Mouse (Mus musculus) kidney, postnatal 25 days (tissue): ENCODE data around the gene Elovl7.

Experiments used
- DNase-seq, 2 experiments: peaks; one replicate each; pipeline ENCODE4 v3.0.0; 2021; ENCODE audit warnings: mixed read lengths in 2 of 2

The Elovl7 gene

DNA sequence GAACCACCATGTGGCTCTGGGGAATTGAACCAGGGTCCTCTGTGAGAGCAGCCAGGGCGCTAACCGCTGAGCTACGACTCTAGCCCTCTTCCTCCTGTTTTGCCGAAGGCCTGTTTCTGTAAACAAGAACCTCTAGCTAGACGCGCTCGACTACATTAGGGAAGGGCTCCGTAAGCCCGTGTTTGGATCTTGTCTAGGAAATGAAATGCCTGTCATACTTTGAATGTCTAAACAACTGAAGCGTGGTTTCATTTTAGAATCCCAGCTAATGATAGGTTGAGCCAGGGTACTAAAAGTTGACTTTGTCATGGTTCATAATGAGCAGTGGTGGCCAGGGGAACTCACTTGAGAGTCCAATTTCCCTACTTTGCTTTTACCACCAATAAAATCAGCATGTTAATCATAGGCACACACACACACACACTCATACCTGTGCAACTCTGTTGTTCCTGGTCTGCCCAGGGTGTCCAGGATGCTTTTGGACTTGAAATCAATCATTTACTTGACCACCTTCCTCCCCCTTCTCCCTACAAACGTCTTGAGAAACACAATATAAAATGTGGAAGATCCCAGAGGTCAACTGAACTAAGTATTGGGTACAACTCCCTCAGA, 31.0 kb downstream of the Elovl7 start:
- peak; percentile 55 to 61 for DNase-seq

DNA sequence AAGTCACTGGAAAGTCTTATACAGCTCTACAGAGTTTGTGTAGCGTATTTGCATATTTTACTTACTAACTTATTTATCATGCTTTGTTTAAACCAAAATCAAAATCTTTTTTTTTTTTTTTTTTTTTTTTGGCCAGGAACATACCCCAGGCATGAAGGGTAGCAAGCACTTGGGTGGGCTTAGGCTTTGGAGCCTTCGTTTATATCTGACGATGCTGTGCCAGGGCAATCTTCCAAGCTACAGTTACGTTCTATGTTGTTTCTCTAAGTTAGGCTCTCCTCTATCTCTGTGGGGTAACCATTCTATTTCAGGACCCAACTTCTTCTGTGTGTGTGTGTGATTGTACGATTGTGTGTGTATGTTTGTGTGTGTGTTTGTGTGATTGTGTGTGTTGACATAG, 36.9 kb downstream of the Elovl7 start:
- no peak for DNase-seq

GRCm38 (mm10) chr13:108253977-108254376, 39.8 kb downstream of the Elovl7 start:
- no peak for DNase-seq

- DNase-seq: no peak
These were observed 48.8 kb downstream of the Elovl7 start for GRCm38 (mm10) chr13:108263042-108263441.

DNA sequence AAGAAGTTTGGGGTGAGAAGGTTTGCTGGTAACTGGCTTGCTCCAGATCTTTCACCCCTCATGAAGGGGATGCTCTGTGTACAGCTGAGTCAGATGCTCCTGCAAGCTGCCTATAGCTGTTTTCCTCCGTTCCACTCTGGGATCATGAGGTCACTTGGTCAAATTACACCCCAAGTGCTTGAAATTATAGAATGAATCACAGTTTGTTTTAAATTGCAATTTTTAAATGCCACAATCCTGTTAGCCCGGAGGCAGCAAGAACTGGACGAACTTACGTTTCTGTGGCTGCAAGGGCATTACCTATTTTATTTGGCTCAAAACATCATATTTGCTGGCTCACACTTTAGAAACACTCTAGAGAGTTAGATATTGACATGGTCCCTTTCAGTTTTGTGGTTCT, 51.2 kb downstream of the Elovl7 start:
- DNase-seq: no peak

DNA sequence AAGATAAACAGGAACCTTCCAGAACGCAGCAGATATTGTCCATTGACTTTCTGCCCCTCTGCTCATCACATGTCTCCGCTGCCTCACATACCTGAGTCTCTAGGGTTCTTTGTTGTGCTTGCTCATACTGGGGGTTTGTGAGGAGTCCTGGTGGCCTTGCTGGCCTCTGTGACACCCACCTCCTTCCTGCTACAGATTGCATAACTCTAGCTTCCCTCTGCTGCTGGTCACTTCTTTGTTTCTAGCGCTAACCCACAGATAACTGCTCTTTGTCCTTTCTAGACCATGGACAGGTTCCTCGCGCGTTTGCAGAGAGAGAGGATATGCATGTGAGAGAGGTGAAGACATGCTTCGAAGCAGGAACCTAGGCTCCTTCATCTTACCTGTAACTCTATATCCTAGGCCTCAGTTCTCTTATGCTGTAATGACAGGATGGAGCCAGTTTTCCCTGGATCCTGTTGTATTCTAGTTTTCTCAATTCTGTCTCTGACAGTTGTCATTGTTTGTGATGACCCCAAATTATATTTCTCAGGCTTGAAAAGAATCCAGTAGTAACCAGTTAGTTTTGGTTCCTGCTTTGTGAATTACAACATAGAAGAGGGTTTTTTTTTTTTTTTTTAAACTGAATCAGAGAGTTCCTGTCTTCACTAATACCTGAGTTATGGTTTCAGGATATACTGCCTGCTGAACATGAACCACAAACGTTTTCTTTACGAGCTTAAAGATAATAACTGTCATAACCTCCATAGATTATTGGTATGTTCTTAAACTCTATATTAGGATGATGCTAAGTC, 53.8 kb downstream of the Elovl7 start:
- no peak for DNase-seq

GRCm38 (mm10) chr13:108271458-108272148, 57.4 kb downstream of the Elovl7 start:
- DNase-seq: no peak

DNA sequence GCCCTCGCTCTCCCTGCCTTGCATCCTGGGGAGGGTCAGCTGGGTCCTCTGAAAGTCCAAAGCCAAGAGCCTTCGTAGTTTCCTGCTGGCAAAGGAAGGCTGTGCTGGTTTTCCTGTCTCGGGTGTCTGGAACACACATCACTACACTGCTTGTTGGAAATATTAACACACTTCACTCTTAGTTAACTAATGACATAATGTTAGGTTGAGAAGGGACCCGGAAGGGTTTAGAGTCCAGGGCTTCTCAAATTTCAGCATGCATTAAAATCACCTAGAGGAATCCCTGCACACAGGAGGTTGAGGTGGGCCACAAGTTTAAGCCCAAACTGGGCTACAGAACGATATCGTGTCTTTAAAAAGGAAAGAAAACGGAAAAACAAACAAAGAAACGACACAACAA, 58.1 kb downstream of the Elovl7 start:
- DNase-seq: peak in 1 of 2 experiments; percentile 33

GRCm38 (mm10) chr13:108273034-108273433, 58.8 kb downstream of the Elovl7 start:
- no peak for DNase-seq

GRCm38 (mm10) chr13:108273456-108273855, 59.3 kb downstream of the Elovl7 start:
- peak in 1 of 2 experiments; percentile 19 for DNase-seq

- no peak for DNase-seq
These were observed 62.4 kb downstream of the Elovl7 start for GRCm38 (mm10) chr13:108276561-108276960.

- DNase-seq: no peak
These were observed 63.1 kb downstream of the Elovl7 start for GRCm38 (mm10) chr13:108277320-108277719.

DNA sequence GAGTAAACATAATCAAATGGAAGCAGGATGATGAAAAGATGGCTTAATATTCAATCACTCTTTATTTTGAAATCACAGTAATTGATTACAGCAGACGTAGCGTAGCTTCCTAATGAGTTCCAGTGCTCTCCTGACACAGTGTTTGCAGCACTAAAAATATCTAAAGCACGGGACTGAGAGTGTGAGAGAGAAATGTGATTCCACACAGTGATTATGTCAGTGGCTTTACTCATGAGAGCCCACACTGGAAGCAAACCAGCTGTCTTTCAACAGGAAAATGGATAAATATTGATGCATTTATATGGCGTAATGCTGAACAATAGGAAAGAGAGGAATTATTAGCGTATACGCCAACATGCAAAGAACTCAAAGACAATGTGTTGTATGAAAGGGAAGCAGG, 64.4 kb downstream of the Elovl7 start:
- DNase-seq: no peak

DNA sequence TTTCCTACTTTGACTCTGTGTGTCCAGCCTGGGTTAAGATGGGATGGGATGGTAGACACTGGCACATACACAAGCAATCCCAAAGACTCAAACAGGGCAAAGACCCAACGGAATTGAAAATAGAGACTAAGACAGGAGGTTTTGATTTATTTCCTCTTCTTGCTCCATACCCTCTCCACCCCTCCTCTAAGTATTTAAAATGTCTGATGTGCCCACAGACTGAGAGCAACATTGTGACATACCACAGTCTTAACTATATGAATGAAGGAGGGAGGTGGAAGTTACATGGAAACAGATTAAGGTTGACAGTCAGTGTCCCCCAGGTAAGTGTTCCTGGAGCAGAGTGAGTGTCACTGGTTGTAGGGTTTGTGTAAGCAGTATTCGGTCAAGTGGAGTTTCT, 70.1 kb downstream of the Elovl7 start:
- no peak for DNase-seq

- no peak for DNase-seq
These were observed 73.7 kb downstream of the Elovl7 start for GRCm38 (mm10) chr13:108287953-108288352.

- DNase-seq: no peak
These were observed 75.2 kb downstream of the Elovl7 start for GRCm38 (mm10) chr13:108289436-108289835.

DNA sequence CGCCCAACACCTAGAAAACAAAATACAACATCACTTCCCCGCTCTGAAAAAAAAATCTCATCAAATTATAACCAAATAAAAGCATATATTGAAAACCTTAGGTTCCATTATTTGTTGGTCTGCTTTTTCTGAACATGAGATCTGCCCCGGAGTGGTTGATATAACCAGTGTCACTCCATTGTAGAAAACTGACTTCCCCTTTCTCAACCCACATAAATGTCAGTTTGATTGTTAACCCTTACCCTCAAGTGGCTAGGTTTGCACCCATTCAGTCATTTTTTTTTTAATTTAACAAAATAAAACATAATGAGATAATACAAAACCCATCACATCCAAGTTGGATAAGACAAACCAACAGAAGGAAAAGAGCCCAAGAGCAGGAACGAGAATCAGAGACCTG, 76.1 kb downstream of the Elovl7 start:
- no peak for DNase-seq

DNA sequence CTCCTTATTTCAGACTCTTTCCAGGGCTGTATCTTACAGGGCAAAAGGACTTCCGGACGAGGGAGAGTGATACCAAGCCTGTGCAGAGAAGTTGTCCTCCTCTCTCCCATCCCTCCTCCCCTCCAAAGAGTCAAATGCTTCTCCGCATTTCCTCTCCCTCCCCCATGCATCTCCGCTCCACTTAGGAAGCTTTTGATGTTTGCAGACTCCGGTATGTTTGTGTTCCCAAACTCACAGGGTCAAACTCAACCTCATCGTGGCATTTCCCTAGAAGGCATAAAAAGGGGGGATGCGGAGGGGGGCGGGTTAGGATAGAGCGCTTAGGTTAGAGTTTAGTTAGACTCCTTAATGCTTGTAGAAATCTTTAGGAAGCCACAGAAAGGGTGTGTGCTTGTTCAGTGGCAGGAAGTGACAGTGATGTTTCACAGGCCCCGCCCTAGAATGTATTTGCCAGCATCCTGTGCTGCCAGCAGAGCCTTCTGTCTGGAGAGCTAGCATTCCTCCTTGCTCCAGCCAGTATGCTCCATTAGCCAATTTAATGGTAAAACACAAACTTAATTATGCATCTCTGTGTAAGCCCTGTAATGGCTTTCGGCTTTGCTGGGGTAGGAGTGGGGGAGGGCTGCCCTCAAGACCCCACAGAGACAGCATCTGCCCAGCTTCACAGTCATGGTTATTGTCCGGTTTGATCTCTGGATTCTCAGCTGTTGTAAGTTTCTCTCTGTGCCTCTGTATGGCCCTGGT, 83.3 kb downstream of the Elovl7 start:
- peak; percentile 31 to 54 for DNase-seq

GRCm38 (mm10) chr13:108298241-108298640, 84.0 kb downstream of the Elovl7 start:
- no peak for DNase-seq

- peak; percentile 23 to 50 for DNase-seq
These were observed 86.2 kb downstream of the Elovl7 start for GRCm38 (mm10) chr13:108300346-108300950.

- peak; percentile 7 to 68 for DNase-seq
These were observed 87.2 kb downstream of the Elovl7 start for GRCm38 (mm10) chr13:108301411-108301810.

- no peak for DNase-seq
These were observed 88.9 kb downstream of the Elovl7 start for GRCm38 (mm10) chr13:108302957-108303675.
